Comparison of ENCODE assay signal across 9 mouse cellular contexts in genomic region chr9:42896421-42897210, GRCm38 (mm10). TPM values are rescaled to one million over a fixed set of nuclear protein-coding genes. Genes with fewer than 3 reads are reported as not detected.
DNase-seq lines count a peak whose midpoint lies in the region; ATAC-seq lines count a peak whose summit lies in the region.
"Had no signal": no experiment of that assay in that cellular context is flagged by ENCODE, and none has a peak within 500 bp of the region (broad histone marks: within the 10 kb centered on the region; RNA-seq: fewer than 3 reads in every experiment).

No protein-coding gene starts in this region.

- H3K4me1 ChIP-seq in heart, embryonic 13.5 days = peaks cover 26% of the 10 kb centered on the region
- peaks cover 45% of the 10 kb centered on the region for H3K4me1 ChIP-seq in embryonic facial prominence, embryonic 10.5 days

- no peaks in the 10 kb centered on the region for H3K36me3 ChIP-seq in heart, embryonic 13.5 days
- H3K36me3 ChIP-seq in embryonic facial prominence, embryonic 10.5 days (replicated peaks) = no peaks in the 10 kb centered on the region

- peak overlapping the region; percentile 66; the same call in 1 of the 2 replicates for H3K9ac ChIP-seq in heart, embryonic 13.5 days

- 14% methylated on average over 16 of the region's 16 CpGs for WGBS in heart, embryonic 13.5 days
- 3% methylated on average over 16 of the region's 16 CpGs for WGBS in embryonic facial prominence, embryonic 10.5 days

- no peak for ATAC-seq in heart, embryonic 13.5 days (ENCODE audit: extremely low read depth, insufficient number of reproducible peaks, low FRiP score, low TSS enrichment)
- peak; percentile 32 for ATAC-seq in inflammation-experienced regulatory T-cells, adult 6 months
- ATAC-seq in cerebellum, adult (ENCODE audit: insufficient number of reproducible peaks, low FRiP score, low TSS enrichment) = no peak

- peak overlapping the region; percentile 92 for H3K4me2 ChIP-seq in heart, embryonic 13.5 days

- H3K4me3 ChIP-seq in heart, embryonic 13.5 days = peak overlapping the region; percentile 56
- peak overlapping the region; percentile 66 for H3K4me3 ChIP-seq in embryonic facial prominence, embryonic 10.5 days

- H3K27ac ChIP-seq in heart, embryonic 13.5 days (replicated peaks) = no peak overlapping the region
- peak overlapping the region; percentile 83 for H3K27ac ChIP-seq in embryonic facial prominence, embryonic 10.5 days (replicated peaks)

- DNase-seq in heart, postnatal 4 days = no peak
- DNase-seq in embryonic facial prominence, embryonic 10.5 days (ENCODE audit: low spot score) = peak; percentile 47
- DNase-seq in neural tube, embryonic 10.5 days (ENCODE audit: extremely low spot score, low spot score) = peak; percentile 42
- DNase-seq in thymus, postnatal 4 days = no peak
- no peak for DNase-seq in adrenal gland, adult (ENCODE audit: inconsistent age in 2 of 2, low spot score in 1 of 2)

- H3K9me3 ChIP-seq in heart, embryonic 13.5 days = no peaks in the 10 kb centered on the region
- 0 out of 2 replicates have a peak, but pooled peaks cover 3% of the 10 kb centered on the region for H3K9me3 ChIP-seq in embryonic facial prominence, embryonic 10.5 days

- peaks cover 78% of the 10 kb centered on the region for H3K27me3 ChIP-seq in heart, embryonic 13.5 days (replicated peaks)
- H3K27me3 ChIP-seq in embryonic facial prominence, embryonic 10.5 days (replicated peaks; ENCODE audit: low read depth, poor library complexity, severe bottlenecking) = peaks cover 90% of the 10 kb centered on the region

RNA-seq across cellular contexts. Expression of gene Grik4, which starts 47.7 kb away (rescaled TPM):
- 0.39 and 0.62 TPM in 2 replicates for polyA plus RNA-seq in heart, embryonic 13.5 days (2015; fragmentation: Nextera tagmentation; extraction: Ambion mirVana)
- under 1 TPM in 1 of 2 experiments, not detected in 1; 0.10 TPM for total RNA-seq in heart, postnatal 4 days (2021)
- polyA plus RNA-seq in embryonic facial prominence, embryonic 10.5 days (2016; fragmentation: Nextera tagmentation; extraction: Ambion mirVana) = 0.96 and 1.1 TPM in 2 replicates
- polyA plus RNA-seq in inflammation-experienced regulatory T-cells, adult 6 months (2017; shearing (Covaris generic)) = under 1 TPM in 2 of 3 experiments, not detected in 1; 0.06 to 0.08 TPM
- total RNA-seq: CH12.LX had no signal

Comparison
In these comparisons a context has a peak if more than half of its experiments do, and no peak if none do; other contexts are left out.
1. DNase-seq: peak in embryonic facial prominence, embryonic 10.5 days (single experiment) and neural tube, embryonic 10.5 days (single experiment); none in heart, postnatal 4 days (single experiment), thymus, postnatal 4 days (single experiment) and adrenal gland, adult (0 of 2).